Mouse (Mus musculus): ENCODE measurements around the gene Btbd1.
"Not testable (repeated sequence)": the region's sequence is repeated elsewhere in the genome, so short reads cannot be mapped to it uniquely, and the experiment has no call there.

The Btbd1 gene

DNA sequence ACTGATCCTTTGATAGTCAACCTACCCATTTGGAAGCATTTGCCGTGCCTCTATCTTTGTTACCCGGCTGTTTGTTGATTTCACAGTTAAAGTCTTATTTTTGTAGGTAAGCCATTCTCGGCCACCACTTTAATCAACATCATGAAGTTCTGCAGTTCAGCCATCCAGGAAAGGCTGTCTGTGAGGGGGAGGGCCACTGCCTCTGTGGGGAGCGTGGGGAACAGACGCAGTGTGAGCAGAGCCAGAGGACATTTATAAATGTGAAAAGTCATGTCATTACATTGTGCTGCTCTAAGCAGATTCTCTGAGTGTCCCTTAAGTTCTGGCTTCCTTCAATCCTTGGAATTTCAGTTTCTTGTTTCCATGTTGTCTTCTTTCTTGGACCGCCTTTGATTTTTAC, 20.9 kb upstream of the Btbd1 start:
- DNase-seq (ENCODE audit: low read depth, low spot score) = no peak

GRCm38 (mm10) chr7:81849633-81850032, 20.4 kb upstream of the Btbd1 start:
- no peak for DNase-seq (ENCODE audit: low read depth, low spot score)

DNA sequence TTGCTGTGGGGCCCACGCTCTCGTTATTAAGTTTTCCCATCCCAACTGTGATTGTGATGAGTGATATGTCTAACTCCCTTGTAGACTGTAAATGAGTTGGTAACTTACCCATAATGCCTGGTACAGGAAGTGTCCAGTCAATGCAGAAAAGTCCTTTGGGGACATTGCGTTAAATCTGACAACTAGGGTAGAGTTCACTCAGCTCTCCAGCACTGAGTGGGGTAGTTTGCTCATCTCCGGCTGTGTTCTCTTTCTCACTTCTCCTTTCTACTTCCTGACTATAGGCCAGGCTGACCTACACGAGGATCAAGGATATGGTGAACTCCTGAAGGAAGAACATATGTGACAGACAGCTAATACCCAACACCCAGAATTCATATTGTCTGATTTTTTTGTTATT, 20.0 kb upstream of the Btbd1 start:
- DNase-seq (ENCODE audit: low read depth, low spot score) = no peak

GRCm38 (mm10) chr7:81847777-81848176, 18.5 kb upstream of the Btbd1 start:
- no peak for DNase-seq (ENCODE audit: low read depth, low spot score)

DNA sequence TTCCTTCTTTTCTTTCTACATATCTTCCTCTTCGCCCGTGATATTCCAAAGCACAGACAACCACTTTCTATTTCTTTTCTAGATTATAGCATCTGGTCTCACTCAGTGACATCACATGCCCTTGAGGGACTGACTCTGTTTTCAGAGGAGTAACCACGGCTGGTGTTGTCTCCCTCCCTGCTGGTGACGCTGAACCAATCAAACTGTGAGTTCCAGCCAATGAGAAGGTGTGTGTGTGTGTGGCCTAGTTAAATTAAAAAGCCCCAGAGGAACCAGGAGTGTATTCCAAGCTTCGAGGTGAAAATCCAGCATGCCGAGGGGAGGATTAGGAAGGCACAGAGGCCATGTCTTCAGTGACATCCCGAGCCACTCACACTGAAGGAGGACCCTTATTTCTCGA, 17.8 kb upstream of the Btbd1 start:
- DNase-seq (ENCODE audit: low read depth, low spot score) = no peak

GRCm38 (mm10) chr7:81846008-81846407, 16.8 kb upstream of the Btbd1 start:
- DNase-seq (ENCODE audit: low read depth, low spot score) = no peak

DNA sequence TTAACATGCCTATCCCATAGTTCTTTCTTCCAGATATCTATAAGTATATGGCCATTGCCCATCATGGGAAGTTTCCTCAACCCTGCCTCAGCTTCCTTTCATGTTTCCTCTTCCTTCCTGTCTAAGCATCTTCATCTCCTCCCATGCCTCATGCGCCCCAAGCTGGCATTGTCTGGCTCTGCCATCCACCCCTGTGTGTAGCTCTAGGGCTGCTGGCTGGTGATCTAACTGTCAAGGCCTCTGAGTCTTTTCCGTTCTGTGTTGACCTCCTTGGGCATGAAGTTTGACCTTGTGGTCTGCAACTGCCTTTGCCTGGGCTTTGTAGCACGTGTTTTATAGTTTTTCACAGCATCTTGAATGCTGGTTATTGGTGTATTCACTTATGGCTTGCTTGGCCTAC, 16.1 kb upstream of the Btbd1 start:
- no peak for DNase-seq (ENCODE audit: low read depth, low spot score)

DNA sequence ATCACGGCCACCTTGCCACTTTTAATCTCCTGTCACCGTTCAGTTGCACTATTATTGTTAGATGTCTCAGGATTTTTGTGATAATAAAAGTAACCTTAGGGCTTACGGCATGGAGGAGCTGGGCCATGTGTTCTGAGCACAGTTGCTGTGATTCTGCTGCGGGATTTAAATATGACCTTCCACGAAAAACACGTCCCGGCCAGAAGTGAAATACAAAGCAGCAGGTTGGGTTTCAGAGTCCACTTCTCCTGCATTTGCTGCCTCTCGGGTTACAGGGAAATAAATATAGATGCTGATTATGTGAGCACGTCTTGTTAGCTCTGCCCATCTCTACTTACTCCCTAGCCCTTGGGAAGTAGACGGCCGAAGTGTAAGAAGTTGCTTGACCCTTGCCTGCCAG, 15.6 kb upstream of the Btbd1 start:
- no peak for DNase-seq (ENCODE audit: low read depth, low spot score)

DNA sequence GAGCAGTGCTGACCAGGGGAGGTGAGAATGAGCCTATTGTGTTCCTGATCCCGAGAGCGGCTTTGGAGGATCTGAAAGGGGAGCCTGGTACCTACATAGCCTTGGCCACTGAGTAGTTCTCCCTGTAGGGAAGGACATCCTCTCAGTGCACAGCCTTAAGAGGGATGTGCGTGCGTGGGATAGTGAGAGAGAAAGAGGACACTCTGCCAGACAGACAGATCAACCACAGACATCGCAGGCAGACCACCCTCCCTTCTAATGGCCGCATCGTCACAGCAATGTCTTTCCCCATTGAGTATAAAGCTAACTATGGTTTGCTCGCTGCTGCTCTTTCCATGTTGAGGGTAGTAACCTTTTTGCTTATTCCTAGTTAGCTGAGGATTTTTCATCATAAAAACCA, 14.7 kb upstream of the Btbd1 start:
- no peak for DNase-seq (ENCODE audit: low read depth, low spot score)

DNA sequence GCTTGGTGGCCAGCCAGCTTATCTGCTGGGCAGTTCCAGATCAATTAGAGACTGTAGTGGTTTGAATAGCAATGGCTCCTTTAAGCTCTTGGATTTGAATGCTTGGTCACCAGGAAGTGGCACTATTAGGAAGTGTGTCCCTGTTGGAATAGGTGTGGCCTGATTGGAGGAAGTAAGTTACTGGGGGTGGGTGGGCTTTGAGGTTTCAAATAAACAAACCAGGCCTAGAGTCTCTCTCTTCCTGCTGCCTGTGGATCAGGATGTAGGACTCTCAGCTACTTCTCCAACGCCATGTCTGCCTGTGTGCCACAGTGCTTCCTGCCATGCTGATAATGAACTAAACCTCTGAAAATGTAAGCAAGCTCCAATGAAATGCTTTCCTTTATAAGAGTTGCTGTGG, 13.8 kb upstream of the Btbd1 start:
- no peak for DNase-seq (ENCODE audit: low read depth, low spot score)

GRCm38 (mm10) chr7:81842141-81842540, 12.9 kb upstream of the Btbd1 start:
- no peak for DNase-seq (ENCODE audit: low read depth, low spot score)

DNA sequence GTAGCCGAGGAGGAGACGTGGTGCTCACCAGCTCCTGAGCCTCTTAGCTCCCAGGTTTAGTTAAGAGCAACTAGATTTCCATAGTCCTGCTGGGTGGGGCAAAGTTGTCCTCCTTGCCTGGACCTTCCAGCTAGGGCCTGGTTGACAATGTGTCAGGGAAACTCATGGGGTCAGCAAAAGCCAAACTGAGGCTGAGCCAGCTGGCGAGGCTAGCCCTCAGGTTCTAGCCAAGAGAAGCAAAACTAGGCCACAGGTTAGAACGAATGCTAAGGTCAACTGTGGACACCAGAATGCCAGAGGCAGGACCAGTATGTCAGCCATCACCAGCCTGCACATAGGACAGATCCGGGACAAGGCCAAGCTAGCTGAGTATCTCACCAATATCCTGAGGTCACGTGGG, 12.2 kb upstream of the Btbd1 start:
- no peak for DNase-seq (ENCODE audit: low read depth, low spot score)

GRCm38 (mm10) chr7:81840661-81841181, 11.5 kb upstream of the Btbd1 start:
- no peak for DNase-seq (ENCODE audit: low read depth, low spot score)

- no peak for DNase-seq (ENCODE audit: low read depth, low spot score)
These were observed 10.5 kb upstream of the Btbd1 start for GRCm38 (mm10) chr7:81839746-81840145.

DNA sequence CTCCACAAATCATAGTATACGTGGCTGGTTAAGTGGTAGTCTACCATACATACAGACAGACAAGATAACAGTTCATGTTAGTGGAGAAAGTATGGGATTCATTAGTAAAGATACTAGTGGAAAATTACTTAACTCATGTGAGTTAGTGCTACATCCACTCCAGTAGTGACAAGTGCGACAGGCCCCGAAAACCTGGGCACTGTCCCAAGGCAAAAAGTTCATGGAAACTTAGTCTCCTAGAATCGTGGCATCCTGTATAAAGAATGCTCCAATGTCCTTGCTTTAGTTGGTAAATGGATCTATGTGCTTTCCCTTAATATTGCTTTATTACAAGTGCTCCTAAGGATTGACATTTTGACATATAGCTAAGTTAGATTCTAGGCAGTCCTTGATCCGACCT, 8.5 kb upstream of the Btbd1 start:
- not testable (repeated sequence) for DNase-seq (ENCODE audit: low read depth, low spot score)

DNA sequence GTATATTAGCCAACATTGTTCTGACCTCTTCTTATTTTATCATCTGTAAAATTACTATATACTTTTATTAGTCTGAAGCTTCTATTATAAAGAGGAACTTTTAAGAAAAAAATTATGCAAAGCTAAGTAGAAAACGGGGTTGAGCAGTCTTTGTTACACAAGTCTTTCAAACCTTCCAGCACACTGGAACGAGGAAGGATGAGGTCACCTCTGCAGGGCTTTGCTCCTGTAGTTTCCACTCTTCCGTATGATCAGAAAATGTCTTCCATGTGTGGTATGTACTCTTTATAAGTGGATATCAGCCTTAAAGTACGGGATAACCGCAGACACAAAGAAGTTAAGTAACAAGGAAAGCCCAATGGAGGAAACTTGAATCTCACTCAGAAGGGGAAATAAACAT, 6.2 kb upstream of the Btbd1 start:
- no peak for DNase-seq (ENCODE audit: low read depth, low spot score)

DNA sequence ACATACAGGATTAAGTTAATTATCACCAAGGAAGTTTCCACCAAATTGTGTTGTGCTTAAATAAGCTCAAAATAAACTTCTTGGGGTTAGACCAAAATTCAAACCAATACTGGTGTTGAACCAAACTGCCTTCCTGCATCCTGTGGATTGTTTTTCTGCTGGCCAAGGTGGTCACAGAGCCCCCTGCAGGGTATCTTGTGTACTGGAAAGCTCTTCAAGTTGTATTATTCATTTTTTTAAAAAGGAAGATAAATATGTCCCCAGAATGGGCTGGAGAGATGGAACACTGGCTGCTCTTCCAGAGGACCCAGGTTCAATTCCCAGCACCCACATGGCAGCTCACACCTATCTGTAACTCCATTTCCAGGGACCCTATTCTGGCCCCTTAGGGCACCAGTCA, 5.6 kb upstream of the Btbd1 start:
- peak; percentile 33 for DNase-seq (ENCODE audit: low read depth, low spot score)

DNA sequence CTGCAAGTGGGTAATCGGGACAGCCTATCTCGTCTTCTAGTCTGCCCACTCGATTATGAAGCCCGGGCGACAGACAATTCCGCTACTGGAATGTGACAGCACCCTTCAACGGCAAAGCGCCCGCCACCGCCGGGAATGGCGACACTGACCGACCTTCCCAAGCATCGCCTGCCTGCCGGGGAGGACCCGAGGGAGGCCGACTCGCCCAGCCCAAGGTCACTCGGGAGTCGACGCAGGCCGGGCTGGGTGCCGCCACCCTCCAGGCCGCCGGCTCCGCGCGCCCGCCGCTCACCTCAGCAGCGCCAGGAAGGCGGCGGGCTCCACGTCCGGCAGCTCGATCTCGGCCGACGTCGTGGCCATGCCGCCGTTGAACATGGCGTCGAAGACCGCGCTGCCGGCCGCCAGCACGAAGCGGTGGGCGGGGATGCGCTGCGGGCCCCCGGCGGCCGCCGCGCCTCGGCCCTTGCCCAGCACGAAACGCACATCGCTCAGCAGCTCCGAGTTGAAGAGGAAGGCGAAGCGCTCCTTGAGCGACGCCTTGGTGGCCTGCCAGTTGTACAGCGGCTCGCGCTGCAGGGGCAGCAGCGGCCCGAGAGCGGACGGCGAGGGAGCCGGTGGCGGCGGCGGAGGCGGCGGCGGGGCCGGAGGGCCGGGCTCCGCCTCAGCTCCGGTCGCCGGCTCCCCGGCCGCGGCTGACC, 401 bp downstream of the Btbd1 start:
- DNase-seq (ENCODE audit: low read depth, low spot score) = peak; percentile 54

GRCm38 (mm10) chr7:81827806-81828667, 1.2 kb downstream of the Btbd1 start:
- peak; percentile 41 for DNase-seq (ENCODE audit: low read depth, low spot score)

- no peak for DNase-seq (ENCODE audit: low read depth, low spot score)
These were observed 3.9 kb downstream of the Btbd1 start for GRCm38 (mm10) chr7:81825381-81825780.

- DNase-seq (ENCODE audit: low read depth, low spot score) = no peak
These were observed 4.3 kb downstream of the Btbd1 start for GRCm38 (mm10) chr7:81824906-81825305.

DNA sequence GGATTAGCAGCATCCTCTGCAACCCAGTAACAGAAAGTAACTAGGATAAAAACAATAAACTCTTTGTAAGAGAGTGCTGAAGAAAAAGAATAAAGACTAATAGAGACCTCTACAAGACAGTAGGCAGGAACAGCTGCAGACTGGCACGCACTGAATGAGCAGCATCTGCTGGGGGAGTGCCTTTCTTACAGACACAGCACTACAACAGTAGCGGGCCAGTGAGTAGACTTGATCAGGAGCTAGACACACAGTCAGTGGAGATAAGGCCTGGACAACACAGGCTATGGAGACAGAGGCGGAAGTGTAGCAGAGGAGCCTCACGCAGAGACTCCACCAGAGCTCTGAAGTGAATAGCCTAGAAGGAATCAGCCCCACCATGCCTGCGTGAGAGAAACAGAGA, 23.2 kb downstream of the Btbd1 start:
- no peak for DNase-seq (ENCODE audit: low read depth, low spot score)

All from CD4-positive, CD25-positive, alpha-beta regulatory T cell, adult 2 months (primary cell).